Mouse (Mus musculus): ENCODE data around the gene Zfp455. TPM values are rescaled to one million over a fixed set of nuclear protein-coding genes. Genes with fewer than 3 reads are reported as not detected.
"Not testable (repeated sequence)": the region's sequence is repeated elsewhere in the genome, so short reads cannot be mapped to it uniquely, and the experiment has no call there.

The Zfp455 gene
- total RNA-seq (2014; rRNA removed) (2.6 and 4.0 TPM in 2 replicates), polyA plus RNA-seq (2015; fragmentation: Nextera tagmentation; extraction: Ambion mirVana) (0.83 and 1.6 TPM in 2 replicates)

DNA sequence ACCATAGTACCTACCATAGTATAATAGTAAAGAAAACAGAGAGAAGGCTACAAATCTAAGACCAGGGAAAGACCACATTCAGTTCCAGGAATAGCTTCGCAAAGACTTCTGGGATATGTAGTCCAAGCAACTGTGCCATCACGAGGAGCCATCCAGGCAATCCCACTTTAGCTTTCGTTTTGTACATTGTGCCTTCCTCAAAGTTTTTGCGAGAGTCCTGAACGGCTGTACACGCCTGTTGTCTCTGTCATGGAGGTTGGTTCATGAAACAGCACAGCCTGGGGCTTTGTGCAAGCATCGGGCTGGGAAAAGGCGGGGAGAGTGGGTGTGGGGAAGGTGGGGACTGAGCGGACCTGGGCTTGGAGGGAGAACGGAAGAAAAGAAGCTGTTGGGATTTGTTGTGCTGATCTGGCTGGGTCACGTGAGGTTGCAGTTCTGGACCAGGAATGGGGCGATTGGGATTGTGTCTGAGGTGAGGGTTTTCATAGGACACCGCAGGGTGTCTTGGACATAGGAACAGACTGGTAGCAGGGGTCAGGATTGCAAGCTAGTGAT is at the start of gene Zfp455:
Gene Zfp455 (plus strand): TSS at position 167 of the 555 bp plus-strand sequence.
- DNase-seq (ENCODE audit: low spot score) (peak; percentile 86), ATAC-seq (ENCODE audit: low FRiP score) (peak; percentile 93)
- H3K9me3 ChIP-seq (ENCODE audit: low read length), result no peaks in the 10 kb centered on the region
- H3K36me3 ChIP-seq (ENCODE audit: insufficient read depth, low read length), result no peaks in the 10 kb centered on the region
- no peak for TF ChIP-seq CTCF (IDR thresholded peaks at IDR 0.05)
- peak within 1 kb of the TSS; percentile 68 for H3K9ac ChIP-seq (replicated peaks; ENCODE audit: low read length, poor library complexity, severe bottlenecking)
- peak within 1 kb of the TSS; percentile 71 for H3K4me2 ChIP-seq (ENCODE audit: low read depth, low read length, poor library complexity, severe bottlenecking)
- peak within 1 kb of the TSS; percentile 68 for H3K4me3 ChIP-seq (ENCODE audit: low read depth, low read length)
- H3K4me1 ChIP-seq (ENCODE audit: insufficient read depth, low read length), result 0 out of 2 replicates have a peak, but pooled peaks cover 3% of the 10 kb centered on the region
- under 1% methylated on average over 13 of the region's 13 CpGs for WGBS
- H3K27me3 ChIP-seq (ENCODE audit: insufficient read depth, low read length), result no peaks in the 10 kb centered on the region
- H3K27ac ChIP-seq (ENCODE audit: low read depth, low read length), result no peak within 1 kb of the TSS

DNA sequence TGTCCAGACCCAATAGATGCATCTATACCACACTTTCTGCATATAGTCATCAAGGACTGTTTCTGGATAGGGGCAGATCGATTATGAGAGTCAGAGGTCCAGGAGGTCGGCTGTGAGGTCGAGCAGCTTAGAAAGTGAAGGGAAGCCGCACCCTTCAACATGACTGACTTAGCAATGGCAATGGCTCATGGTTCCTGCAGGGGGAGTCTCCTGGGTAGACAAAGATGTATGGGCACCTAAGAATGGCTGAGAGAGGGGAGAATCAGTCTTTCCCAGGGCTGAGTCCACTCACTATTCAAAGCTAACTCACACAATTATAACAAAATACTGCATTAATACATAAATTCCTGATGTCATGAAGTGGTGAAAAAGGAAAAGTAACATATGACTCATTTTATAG is 28.2 kb upstream of the Zfp455 start:
- not testable (repeated sequence) for H3K4me1 ChIP-seq (ENCODE audit: insufficient read depth, low read length); H3K4me2 ChIP-seq (ENCODE audit: low read depth, low read length, poor library complexity, severe bottlenecking); DNase-seq (ENCODE audit: low spot score); H3K4me3 ChIP-seq (ENCODE audit: low read depth, low read length); H3K27me3 ChIP-seq (ENCODE audit: insufficient read depth, low read length); H3K36me3 ChIP-seq (ENCODE audit: insufficient read depth, low read length); H3K9me3 ChIP-seq (ENCODE audit: low read length); H3K27ac ChIP-seq (ENCODE audit: low read depth, low read length); H3K9ac ChIP-seq (replicated peaks; ENCODE audit: low read length, poor library complexity, severe bottlenecking); ATAC-seq (ENCODE audit: low FRiP score)
- WGBS, result 76% methylated on average over 4 of the region's 4 CpGs

DNA sequence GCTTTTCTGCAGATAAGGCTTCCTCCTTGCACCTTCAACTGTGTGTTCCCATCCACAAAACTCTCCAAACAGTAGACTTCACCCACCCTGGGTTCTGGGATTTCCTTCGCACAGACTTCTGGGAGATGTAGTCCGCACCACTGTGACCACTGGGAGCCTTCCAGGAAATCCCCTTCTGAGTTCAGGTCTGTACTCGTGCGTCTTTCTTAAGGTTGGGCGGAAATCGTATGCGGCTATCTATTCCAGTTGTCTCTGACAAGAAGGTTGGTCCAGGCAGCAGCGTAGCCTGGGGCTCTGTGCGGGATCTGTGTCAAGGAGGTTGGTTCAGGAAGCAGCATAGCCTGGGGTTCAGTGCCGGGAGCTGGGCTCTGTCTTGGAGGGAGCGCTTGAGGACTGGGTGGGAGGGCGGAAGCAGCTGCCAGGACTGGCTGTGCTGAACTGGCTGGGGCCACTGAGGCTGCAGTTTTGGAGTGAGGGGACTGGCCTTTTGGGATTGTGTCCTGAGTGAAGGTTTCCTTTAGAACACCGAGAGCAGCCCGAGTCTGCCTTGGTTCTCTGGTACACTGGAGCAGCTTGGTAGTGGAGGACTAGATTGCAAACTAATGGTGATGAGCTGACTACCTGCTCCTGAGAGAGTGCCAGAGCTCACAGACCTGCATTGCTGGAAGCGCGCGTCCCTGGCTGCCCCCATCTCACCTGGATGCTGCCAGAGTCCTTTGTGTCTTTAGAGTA is 21.1 kb upstream of the Zfp455 start, which contains the start of gene Rsl1:
Gene Rsl1 (plus strand): TSS at position 192 of the 732 bp plus-strand sequence.
- H3K4me1 ChIP-seq (ENCODE audit: insufficient read depth, low read length); H3K27me3 ChIP-seq (ENCODE audit: insufficient read depth, low read length); H3K36me3 ChIP-seq (ENCODE audit: insufficient read depth, low read length); H3K27ac ChIP-seq (ENCODE audit: low read depth, low read length); H3K9me3 ChIP-seq (ENCODE audit: low read length): not testable (repeated sequence)
- ATAC-seq (ENCODE audit: low FRiP score) (peak; percentile 94), DNase-seq (ENCODE audit: low spot score) (peak; percentile 70)
- Histone ChIP-seq H3K4me3 (ENCODE audit: low read depth, low read length) (peak within 1 kb of the TSS; percentile 57), H3K4me2 (ENCODE audit: low read depth, low read length, poor library complexity, severe bottlenecking) (peak within 1 kb of the TSS; percentile 56), H3K9ac (replicated peaks; ENCODE audit: low read length, poor library complexity, severe bottlenecking) (peak within 1 kb of the TSS; percentile 64)
- WGBS, result under 1% methylated on average over 17 of the region's 17 CpGs

DNA sequence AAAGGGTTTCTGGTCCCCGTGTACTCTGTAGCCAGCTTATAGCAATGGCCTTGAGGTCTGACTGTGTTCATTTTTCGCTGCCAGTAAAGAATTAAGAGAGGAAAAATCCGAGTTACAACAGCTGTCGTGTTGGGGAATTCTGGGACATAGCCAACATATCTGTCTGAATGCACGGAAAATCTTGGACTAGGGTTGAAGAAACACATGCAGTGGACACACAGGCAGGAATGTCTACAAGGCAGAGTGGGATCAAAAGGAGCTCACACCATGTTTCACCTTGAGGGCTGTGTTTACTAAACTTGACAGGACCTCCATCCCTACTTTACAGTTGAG is 20.6 kb upstream of the Zfp455 start:
- Histone ChIP-seq H3K4me1 (ENCODE audit: insufficient read depth, low read length) (no peaks in the 10 kb centered on the region), H3K4me3 (ENCODE audit: low read depth, low read length) (peak overlapping the region; percentile 57), H3K4me2 (ENCODE audit: low read depth, low read length, poor library complexity, severe bottlenecking) (peak overlapping the region; percentile 56), H3K27me3 (ENCODE audit: insufficient read depth, low read length) (no peaks in the 10 kb centered on the region), H3K36me3 (ENCODE audit: insufficient read depth, low read length) (no peaks in the 10 kb centered on the region), H3K9ac (replicated peaks; ENCODE audit: low read length, poor library complexity, severe bottlenecking) (0 out of 2 replicates have a peak overlapping the region, but pooled peaks have one; percentile 36), H3K27ac (ENCODE audit: low read depth, low read length) (no peak overlapping the region), H3K9me3 (ENCODE audit: low read length) (no peaks in the 10 kb centered on the region)
- peak; percentile 1 for DNase-seq (ENCODE audit: low spot score)
- WGBS, result 25% methylated on average over 5 of the region's 5 CpGs
- no peak for TF ChIP-seq CTCF (IDR thresholded peaks at IDR 0.05)
- no peak for ATAC-seq (ENCODE audit: low FRiP score)

DNA sequence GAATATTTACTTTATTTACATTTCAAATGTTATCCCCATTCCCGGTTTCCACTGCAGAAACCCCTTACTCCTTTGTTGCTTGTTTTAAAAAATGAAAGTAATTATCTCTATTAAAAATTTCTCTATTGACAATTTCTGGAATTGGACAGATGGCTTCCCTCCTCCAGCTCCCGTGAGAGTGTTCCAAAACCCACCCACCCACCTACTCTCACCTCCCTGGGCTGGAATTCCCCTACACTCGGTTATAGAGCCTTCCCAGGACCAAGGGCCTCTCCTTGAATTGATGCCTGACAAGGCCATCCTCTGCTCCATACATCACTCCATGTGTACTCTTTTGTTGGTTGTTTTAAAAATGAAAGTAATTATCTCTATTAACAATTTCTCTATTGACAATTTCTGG is 7.3 kb downstream of the Zfp455 start:
- Histone ChIP-seq H3K27me3 (ENCODE audit: insufficient read depth, low read length) (no peaks in the 10 kb centered on the region), H3K36me3 (ENCODE audit: insufficient read depth, low read length) (peaks cover 8% of the 10 kb centered on the region; the same call in 1 of the 2 replicates), H3K9me3 (ENCODE audit: low read length) (no peaks in the 10 kb centered on the region), H3K9ac (replicated peaks; ENCODE audit: low read length, poor library complexity, severe bottlenecking) (no peak overlapping the region), H3K27ac (ENCODE audit: low read depth, low read length) (no peak overlapping the region), H3K4me3 (ENCODE audit: low read depth, low read length) (no peak overlapping the region), H3K4me1 (ENCODE audit: insufficient read depth, low read length) (no peaks in the 10 kb centered on the region), H3K4me2 (ENCODE audit: low read depth, low read length, poor library complexity, severe bottlenecking) (no peak overlapping the region)
- no peak for DNase-seq (ENCODE audit: low spot score)
- ATAC-seq (ENCODE audit: low FRiP score), result no peak
- no peak for TF ChIP-seq CTCF (IDR thresholded peaks at IDR 0.05)
- 78% methylated on average over 3 of the region's 3 CpGs for WGBS

DNA sequence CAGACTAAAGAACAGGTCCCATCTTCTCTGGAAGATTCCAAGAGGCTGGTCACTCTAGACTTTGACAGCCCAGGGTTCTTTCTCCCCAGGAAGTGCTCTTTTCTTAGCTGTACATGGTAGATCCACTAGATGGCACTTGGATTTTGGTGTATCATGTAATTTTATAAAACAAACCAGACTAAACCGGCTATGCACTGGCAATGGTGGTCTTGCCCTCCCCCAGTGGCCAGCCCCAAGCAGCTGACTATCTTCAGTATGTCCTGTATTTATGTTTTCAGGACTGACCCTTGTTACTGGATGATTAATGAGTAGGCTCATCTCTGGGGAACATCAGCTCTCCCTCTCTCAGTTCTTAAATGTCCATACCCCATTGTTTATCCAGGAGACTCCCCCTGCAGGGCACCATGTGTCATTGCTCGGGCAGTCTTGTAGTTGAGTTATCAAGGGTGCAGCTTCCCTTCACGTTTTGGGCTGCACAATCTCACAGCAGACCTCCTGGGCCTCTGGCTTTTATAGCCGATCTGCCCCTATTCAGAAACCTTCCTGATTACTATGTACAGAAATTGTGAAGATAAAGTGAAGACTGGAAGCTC is 19.8 kb downstream of the Zfp455 start:
- H3K4me3 ChIP-seq (ENCODE audit: low read depth, low read length), result no peak overlapping the region
- H3K36me3 ChIP-seq (ENCODE audit: insufficient read depth, low read length), result no peaks in the 10 kb centered on the region
- WGBS, result 55% methylated on average over 4 of the region's 4 CpGs
- H3K4me1 ChIP-seq (ENCODE audit: insufficient read depth, low read length), result no peaks in the 10 kb centered on the region
- H3K4me2 ChIP-seq (ENCODE audit: low read depth, low read length, poor library complexity, severe bottlenecking), result no peak overlapping the region
- no peak for TF ChIP-seq CTCF (IDR thresholded peaks at IDR 0.05)
- no peaks in the 10 kb centered on the region for H3K9me3 ChIP-seq (ENCODE audit: low read length)
- H3K27me3 ChIP-seq (ENCODE audit: insufficient read depth, low read length), result no peaks in the 10 kb centered on the region
- H3K9ac ChIP-seq (replicated peaks; ENCODE audit: low read length, poor library complexity, severe bottlenecking), result no peak overlapping the region
- no peak for ATAC-seq (ENCODE audit: low FRiP score)
- no peak for DNase-seq (ENCODE audit: low spot score)
- no peak overlapping the region for H3K27ac ChIP-seq (ENCODE audit: low read depth, low read length)

Other genes starting within 250 kb of the Zfp455 start
- 6.2 and 7.9 TPM in 2 replicates for gene Zfp712, start 133.3 kb upstream of the Zfp455 start, total RNA-seq (2014; rRNA removed)
- gene Zfp712, start 133.3 kb upstream of the Zfp455 start, polyA plus RNA-seq (2015; fragmentation: Nextera tagmentation; extraction: Ambion mirVana), result 3.0 and 3.4 TPM in 2 replicates
- gene Zfp708, start 96.5 kb upstream of the Zfp455 start, total RNA-seq (2014; rRNA removed), result 4.3 and 7.7 TPM in 2 replicates
- gene Zfp708, start 96.5 kb upstream of the Zfp455 start, polyA plus RNA-seq (2015; fragmentation: Nextera tagmentation; extraction: Ambion mirVana), result 5.4 and 5.6 TPM in 2 replicates
- gene Gm28557, start 85.9 kb upstream of the Zfp455 start, total RNA-seq (2014; rRNA removed), result 1.7 and 3.1 TPM in 2 replicates
- 0.89 and 0.97 TPM in 2 replicates for gene Gm28557, start 85.9 kb upstream of the Zfp455 start, polyA plus RNA-seq (2015; fragmentation: Nextera tagmentation; extraction: Ambion mirVana)
- not detected in 2 replicates for gene Rslcan18, start 78.2 kb upstream of the Zfp455 start, total RNA-seq (2014; rRNA removed)
- gene Rslcan18, start 78.2 kb upstream of the Zfp455 start, polyA plus RNA-seq (2015; fragmentation: Nextera tagmentation; extraction: Ambion mirVana), result not detected in 2 replicates
- 8.2 and 8.8 TPM in 2 replicates for gene Zfp759, start 72.8 kb upstream of the Zfp455 start, total RNA-seq (2014; rRNA removed)
- 2.7 and 3.4 TPM in 2 replicates for gene Zfp759, start 72.8 kb upstream of the Zfp455 start, polyA plus RNA-seq (2015; fragmentation: Nextera tagmentation; extraction: Ambion mirVana)
- gene Rsl1, start 21.3 kb upstream of the Zfp455 start, total RNA-seq (2014; rRNA removed), result 2.5 and 9.4 TPM in 2 replicates
- 2.3 and 3.4 TPM in 2 replicates for gene Rsl1, start 21.3 kb upstream of the Zfp455 start, polyA plus RNA-seq (2015; fragmentation: Nextera tagmentation; extraction: Ambion mirVana)
- 13.0 and 15.7 TPM in 2 replicates for gene Zfp458, start 84.0 kb downstream of the Zfp455 start, total RNA-seq (2014; rRNA removed)
- 3.6 and 3.7 TPM in 2 replicates for gene Zfp458, start 84.0 kb downstream of the Zfp455 start, polyA plus RNA-seq (2015; fragmentation: Nextera tagmentation; extraction: Ambion mirVana)
- 1.3 and 2.8 TPM in 2 replicates for gene Zfp457, start 112.0 kb downstream of the Zfp455 start, total RNA-seq (2014; rRNA removed)
- gene Zfp457, start 112.0 kb downstream of the Zfp455 start, polyA plus RNA-seq (2015; fragmentation: Nextera tagmentation; extraction: Ambion mirVana), result 0.44 and 0.49 TPM in 2 replicates
- gene Zfp595, start 138.1 kb downstream of the Zfp455 start, total RNA-seq (2014; rRNA removed), result 2.5 and 2.6 TPM in 2 replicates
- gene Zfp595, start 138.1 kb downstream of the Zfp455 start, polyA plus RNA-seq (2015; fragmentation: Nextera tagmentation; extraction: Ambion mirVana), result 0.48 and 0.60 TPM in 2 replicates
- gene Gm28044, start 166.0 kb downstream of the Zfp455 start, total RNA-seq (2014; rRNA removed), result not detected in 2 replicates
- gene Gm28044, start 166.0 kb downstream of the Zfp455 start, polyA plus RNA-seq (2015; fragmentation: Nextera tagmentation; extraction: Ambion mirVana), result not detected in 2 replicates
- gene Zfp953, start 166.1 kb downstream of the Zfp455 start, total RNA-seq (2014; rRNA removed), result 0.71 and 1.3 TPM in 2 replicates
- 0.13 and 0.22 TPM in 2 replicates for gene Zfp953, start 166.1 kb downstream of the Zfp455 start, polyA plus RNA-seq (2015; fragmentation: Nextera tagmentation; extraction: Ambion mirVana)
- 2.9 TPM in 1 of 2 replicates, not detected in the other for gene Gm28041, start 181.2 kb downstream of the Zfp455 start, total RNA-seq (2014; rRNA removed)
- not detected in 2 replicates for gene Gm28041, start 181.2 kb downstream of the Zfp455 start, polyA plus RNA-seq (2015; fragmentation: Nextera tagmentation; extraction: Ambion mirVana)
- 0.94 and 1.2 TPM in 2 replicates for gene Zfp456, start 181.3 kb downstream of the Zfp455 start, total RNA-seq (2014; rRNA removed)
- gene Zfp456, start 181.3 kb downstream of the Zfp455 start, polyA plus RNA-seq (2015; fragmentation: Nextera tagmentation; extraction: Ambion mirVana), result 0.13 and 0.19 TPM in 2 replicates
- gene Zfp429, start 205.3 kb downstream of the Zfp455 start, total RNA-seq (2014; rRNA removed), result 1.7 and 2.5 TPM in 2 replicates
- gene Zfp429, start 205.3 kb downstream of the Zfp455 start, polyA plus RNA-seq (2015; fragmentation: Nextera tagmentation; extraction: Ambion mirVana), result 0.89 and 1.1 TPM in 2 replicates
- 1.3 and 6.0 TPM in 2 replicates for gene Zfp459, start 226.9 kb downstream of the Zfp455 start, total RNA-seq (2014; rRNA removed)
- 1.2 and 1.3 TPM in 2 replicates for gene Zfp459, start 226.9 kb downstream of the Zfp455 start, polyA plus RNA-seq (2015; fragmentation: Nextera tagmentation; extraction: Ambion mirVana)